Mouse (Mus musculus): ENCODE data around the gene Cd96.

The Cd96 gene

DNA sequence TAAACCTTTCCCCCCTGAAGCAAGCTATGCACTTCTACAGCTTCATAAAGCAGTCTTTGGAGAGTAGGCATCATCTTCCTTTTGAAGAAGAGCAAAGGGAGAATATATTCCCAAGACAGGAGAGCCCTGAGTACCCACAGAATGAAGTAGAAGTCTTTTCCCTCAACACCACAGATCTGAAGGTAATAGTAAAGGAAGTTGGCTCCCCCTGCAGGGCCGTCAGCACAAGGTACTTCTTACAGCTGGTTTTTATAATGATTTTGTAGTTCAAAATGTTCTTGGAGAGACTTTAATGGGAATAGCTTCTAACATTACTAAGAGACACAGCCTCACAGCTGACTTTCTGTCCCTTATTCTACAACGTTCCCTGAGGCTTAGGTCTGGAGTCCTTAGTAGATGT lies 19.8 kb downstream of the Cd96 start:
- H3K36me3 ChIP-seq (ENCODE audit: control insufficient read depth, insufficient read depth, low read length, poor library complexity, severe bottlenecking), result no peaks in the 10 kb centered on the region
- peak; percentile 10 for DNase-seq (ENCODE audit: low read depth, low spot score)

DNA sequence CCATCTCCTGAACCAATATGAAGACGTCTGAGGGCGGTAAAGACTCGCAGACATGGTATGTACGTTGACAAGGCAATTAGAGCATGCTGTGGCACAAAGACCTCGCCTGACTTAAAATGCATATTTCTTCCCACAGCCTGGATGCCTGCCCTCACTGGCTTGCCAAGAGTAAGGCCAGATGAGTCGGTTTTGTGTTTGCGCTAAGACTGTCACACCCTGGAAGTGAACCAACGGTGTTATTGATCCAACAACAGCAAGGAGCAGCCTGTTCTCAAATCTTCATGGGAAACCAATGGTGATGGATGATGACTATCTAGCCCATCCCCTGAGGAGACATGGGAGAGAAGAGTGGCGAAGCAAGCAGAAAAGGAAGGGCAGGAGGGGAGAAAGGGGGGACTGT lies 22.6 kb downstream of the Cd96 start:
- DNase-seq (ENCODE audit: low read depth, low spot score), result no peak
- Histone ChIP-seq H3K36me3 (ENCODE audit: control insufficient read depth, insufficient read depth, low read length, poor library complexity, severe bottlenecking) (no peaks in the 10 kb centered on the region), H3K27me3 (ENCODE audit: control insufficient read depth, insufficient read depth, low read length, poor library complexity, severe bottlenecking) (no peaks in the 10 kb centered on the region)

More for the DNA sequence above, 19.8 kb downstream of the Cd96 start:
- H3K27me3 ChIP-seq (ENCODE audit: control insufficient read depth, insufficient read depth, low read length, poor library complexity, severe bottlenecking), result no peaks in the 10 kb centered on the region

DNA sequence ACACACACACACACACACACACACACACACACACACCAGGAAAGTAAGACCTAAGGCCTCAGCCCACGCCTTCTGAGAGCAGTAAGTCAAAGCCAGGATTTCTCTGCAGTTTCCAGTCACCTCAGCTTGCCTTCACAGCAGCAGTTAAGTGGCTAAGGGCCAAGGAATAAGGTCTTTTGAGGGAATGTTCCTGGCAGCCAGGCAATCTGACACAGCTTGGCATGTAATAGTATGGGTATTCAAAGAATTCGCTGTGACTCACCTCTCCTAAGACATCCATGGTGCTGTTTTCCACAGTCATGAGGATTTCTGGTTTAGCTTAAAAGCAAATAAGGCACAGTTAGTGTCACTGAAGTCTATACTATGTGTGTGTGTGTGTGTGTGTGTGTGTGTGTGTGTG lies 25.6 kb downstream of the Cd96 start:
- no peak for DNase-seq (ENCODE audit: low read depth, low spot score)
- Histone ChIP-seq H3K27me3 (ENCODE audit: control insufficient read depth, insufficient read depth, low read length, poor library complexity, severe bottlenecking) (no peaks in the 10 kb centered on the region), H3K36me3 (ENCODE audit: control insufficient read depth, insufficient read depth, low read length, poor library complexity, severe bottlenecking) (no peaks in the 10 kb centered on the region)

DNA sequence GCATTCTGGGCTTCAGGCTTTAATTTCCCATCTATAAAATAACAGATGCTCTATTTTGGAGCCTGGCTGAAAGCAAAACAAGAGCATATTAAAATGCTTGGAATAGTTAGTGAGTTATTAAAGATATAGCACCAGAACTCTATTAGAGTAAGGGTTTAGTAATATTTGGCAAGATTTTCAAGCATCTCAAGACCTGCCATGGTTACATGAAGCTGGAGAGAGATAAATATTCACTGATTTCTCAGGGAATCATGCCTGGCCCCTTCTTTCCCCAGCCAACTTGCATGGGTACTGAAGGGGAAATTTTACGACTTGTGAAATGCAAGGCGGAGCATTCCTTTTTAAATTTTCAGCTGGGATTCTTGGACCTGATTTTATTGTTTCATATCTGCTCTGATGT lies 27.1 kb downstream of the Cd96 start:
- DNase-seq (ENCODE audit: low read depth, low spot score), result no peak
- Histone ChIP-seq H3K36me3 (ENCODE audit: control insufficient read depth, insufficient read depth, low read length, poor library complexity, severe bottlenecking) (no peaks in the 10 kb centered on the region), H3K27me3 (ENCODE audit: control insufficient read depth, insufficient read depth, low read length, poor library complexity, severe bottlenecking) (no peaks in the 10 kb centered on the region)

DNA sequence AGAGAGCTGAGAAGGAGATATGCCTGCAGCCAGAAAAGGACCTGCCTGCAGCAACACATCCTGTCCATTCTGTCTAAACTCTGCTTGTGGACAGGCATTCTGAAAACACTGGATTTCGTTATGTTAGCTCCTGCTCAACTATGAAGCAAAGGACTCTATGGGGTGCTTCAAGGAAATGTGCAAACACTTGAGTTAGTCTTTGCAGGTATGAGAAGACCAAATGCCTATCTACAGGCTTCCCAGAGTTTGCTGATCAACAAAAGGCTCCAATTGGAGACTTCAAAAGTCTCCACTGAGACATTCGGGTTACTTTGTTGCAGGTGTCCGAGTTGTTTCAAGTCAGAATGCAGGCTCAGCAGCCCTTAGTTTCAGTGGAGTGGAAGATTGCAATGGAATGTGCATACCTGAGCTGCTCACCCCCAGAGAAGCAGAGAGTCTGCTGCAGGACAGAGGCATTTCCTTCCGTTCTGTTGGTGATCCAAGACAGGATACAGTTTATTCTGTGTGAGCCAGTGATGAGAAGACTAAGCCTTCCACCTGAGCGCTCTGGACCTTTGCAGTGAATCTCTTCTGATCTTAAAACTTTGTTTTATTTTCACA lies 33.1 kb downstream of the Cd96 start:
- DNase-seq (ENCODE audit: low read depth, low spot score), result no peak

DNA sequence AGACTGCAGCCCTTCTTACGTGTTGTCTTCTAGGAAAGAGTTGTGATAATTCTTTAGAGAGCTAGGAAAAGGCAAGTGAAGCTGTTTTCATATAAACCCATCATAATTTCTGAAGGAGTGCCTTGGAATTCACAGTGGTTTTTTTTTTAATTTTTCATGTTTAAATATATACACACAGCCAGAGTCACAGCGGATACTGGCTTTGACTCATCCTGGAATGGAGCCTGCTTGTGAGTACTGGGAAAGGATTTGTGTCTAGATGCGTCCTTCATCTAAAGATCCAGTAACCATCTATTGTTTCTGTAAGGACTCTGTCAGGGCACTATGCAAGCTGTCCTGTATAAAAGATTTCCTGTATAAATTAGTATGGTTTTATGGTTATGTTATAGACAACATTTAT lies 52.1 kb downstream of the Cd96 start:
- no peak for DNase-seq (ENCODE audit: low read depth, low spot score)
- H3K27me3 ChIP-seq (ENCODE audit: control insufficient read depth, insufficient read depth, low read length, poor library complexity, severe bottlenecking), result no peaks in the 10 kb centered on the region
- no peaks in the 10 kb centered on the region for H3K36me3 ChIP-seq (ENCODE audit: control insufficient read depth, insufficient read depth, low read length, poor library complexity, severe bottlenecking)

More for the DNA sequence above, 33.1 kb downstream of the Cd96 start:
- H3K27me3 ChIP-seq (ENCODE audit: control insufficient read depth, insufficient read depth, low read length, poor library complexity, severe bottlenecking), result no peaks in the 10 kb centered on the region
- H3K36me3 ChIP-seq (ENCODE audit: control insufficient read depth, insufficient read depth, low read length, poor library complexity, severe bottlenecking), result no peaks in the 10 kb centered on the region

DNA sequence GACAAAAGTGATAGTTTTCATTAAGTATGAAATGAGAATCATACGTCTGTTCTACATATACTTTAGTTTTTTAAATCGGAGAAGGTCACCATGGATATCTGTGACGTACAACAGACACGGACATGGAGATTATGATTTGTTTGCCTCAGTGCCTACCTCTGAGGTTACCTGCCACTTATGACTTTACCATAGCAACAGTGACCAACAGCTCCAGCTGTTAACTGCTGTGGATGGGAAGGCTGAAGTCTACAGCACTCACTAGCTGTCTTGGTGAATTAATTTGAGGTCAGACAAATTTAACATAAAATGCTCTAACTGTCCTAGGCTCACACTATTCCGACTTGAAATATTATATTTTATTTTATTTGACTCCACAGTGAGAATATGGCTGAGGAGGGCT lies 56.8 kb downstream of the Cd96 start:
- H3K36me3 ChIP-seq (ENCODE audit: control insufficient read depth, insufficient read depth, low read length, poor library complexity, severe bottlenecking), result no peaks in the 10 kb centered on the region
- no peak for DNase-seq (ENCODE audit: low read depth, low spot score)
- H3K27me3 ChIP-seq (ENCODE audit: control insufficient read depth, insufficient read depth, low read length, poor library complexity, severe bottlenecking), result no peaks in the 10 kb centered on the region

DNA sequence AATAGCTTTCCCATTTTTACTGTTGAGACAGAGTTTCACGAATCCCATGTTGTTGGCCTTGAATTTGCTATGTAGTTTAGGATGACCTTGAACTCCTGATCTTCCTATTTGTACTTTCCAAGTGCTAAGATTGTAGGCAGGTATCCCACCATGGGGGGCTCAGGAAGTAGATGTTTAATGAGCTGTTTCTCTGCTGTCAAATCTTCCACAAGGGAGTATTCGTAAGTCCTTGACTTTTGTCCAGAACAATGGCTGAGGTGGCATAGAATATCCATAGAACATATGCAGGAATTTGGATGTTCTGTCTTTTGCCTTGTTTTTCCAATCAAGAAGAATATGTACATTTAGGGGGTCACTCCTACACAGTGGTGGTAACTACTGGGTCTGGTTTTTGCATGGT lies 73.1 kb downstream of the Cd96 start:
- no peak for DNase-seq (ENCODE audit: low read depth, low spot score)
- H3K36me3 ChIP-seq (ENCODE audit: control insufficient read depth, insufficient read depth, low read length, poor library complexity, severe bottlenecking), result no peaks in the 10 kb centered on the region

DNA sequence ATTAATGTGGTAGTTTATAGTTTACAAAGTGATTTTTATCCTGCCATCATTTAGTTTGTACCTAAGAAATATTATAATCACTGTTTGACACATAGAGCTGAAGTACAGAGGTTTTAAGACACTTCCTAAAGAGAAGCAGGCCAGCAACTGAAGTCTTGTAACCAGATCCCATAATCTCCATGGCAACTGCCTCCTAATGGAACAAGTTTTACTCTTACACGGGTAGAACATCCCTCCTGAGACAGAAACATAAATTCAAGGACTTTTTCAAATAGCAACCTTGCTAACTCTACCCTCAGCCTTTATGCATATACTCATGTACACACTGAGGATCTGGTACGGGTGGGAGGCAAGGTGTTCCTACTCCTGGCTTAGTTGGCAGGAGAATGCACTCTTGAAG lies 83.8 kb downstream of the Cd96 start:
- Histone ChIP-seq H3K36me3 (ENCODE audit: control insufficient read depth, insufficient read depth, low read length, poor library complexity, severe bottlenecking) (no peaks in the 10 kb centered on the region), H3K27me3 (ENCODE audit: control insufficient read depth, insufficient read depth, low read length, poor library complexity, severe bottlenecking) (no peaks in the 10 kb centered on the region)
- DNase-seq (ENCODE audit: low read depth, low spot score), result no peak

More for the DNA sequence above, 73.1 kb downstream of the Cd96 start:
- no peaks in the 10 kb centered on the region for H3K27me3 ChIP-seq (ENCODE audit: control insufficient read depth, insufficient read depth, low read length, poor library complexity, severe bottlenecking)

DNA sequence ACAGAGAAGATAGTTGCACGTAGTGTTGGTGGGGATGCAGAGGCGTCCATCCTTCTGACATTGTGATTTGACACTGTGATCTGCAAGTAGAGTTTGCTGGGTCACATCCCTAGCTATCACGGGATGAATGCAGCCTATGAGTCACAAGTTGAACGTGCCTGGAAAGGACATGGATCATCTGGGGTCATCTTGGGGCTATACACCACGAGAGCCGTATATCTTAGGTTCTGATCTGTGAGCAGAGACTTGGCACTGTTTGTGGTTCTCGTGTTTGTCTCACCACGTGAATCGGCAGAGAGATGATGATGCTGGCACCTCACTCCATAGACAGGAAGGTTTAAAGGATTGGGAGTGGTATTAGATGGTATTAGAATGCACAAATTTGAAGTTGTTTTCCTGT lies 86.2 kb downstream of the Cd96 start:
- Histone ChIP-seq H3K27me3 (ENCODE audit: control insufficient read depth, insufficient read depth, low read length, poor library complexity, severe bottlenecking) (no peaks in the 10 kb centered on the region), H3K36me3 (ENCODE audit: control insufficient read depth, insufficient read depth, low read length, poor library complexity, severe bottlenecking) (no peaks in the 10 kb centered on the region)
- DNase-seq (ENCODE audit: low read depth, low spot score), result no peak

DNA sequence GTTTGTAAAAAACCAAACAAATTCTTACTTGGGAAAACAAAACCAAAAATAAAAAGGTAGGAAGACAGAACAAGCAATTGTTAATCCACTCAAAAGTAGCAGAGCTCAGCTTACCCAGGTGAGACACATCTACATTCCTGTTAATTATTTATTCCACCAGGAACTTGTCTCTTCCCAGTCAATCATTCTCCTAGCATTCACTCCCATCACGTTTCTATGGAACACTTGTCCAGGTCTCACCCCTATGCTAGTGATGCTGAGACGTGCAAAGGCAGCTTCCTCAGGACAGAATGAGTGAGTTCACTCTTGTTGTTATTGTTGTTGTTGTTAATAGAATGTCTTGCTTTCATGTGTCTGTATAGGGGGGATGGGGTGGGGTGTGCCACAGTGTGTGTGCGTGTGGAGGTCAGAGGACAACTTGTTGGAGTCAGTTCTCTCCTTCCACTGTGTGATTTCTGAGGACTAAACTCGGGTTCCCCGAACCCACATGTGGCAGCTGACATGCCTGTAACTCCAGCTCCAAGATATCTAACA lies 97.0 kb downstream of the Cd96 start:
- H3K27me3 ChIP-seq (ENCODE audit: control insufficient read depth, insufficient read depth, low read length, poor library complexity, severe bottlenecking), result no peaks in the 10 kb centered on the region
- no peaks in the 10 kb centered on the region for H3K36me3 ChIP-seq (ENCODE audit: control insufficient read depth, insufficient read depth, low read length, poor library complexity, severe bottlenecking)
- DNase-seq (ENCODE audit: low read depth, low spot score), result no peak

DNA sequence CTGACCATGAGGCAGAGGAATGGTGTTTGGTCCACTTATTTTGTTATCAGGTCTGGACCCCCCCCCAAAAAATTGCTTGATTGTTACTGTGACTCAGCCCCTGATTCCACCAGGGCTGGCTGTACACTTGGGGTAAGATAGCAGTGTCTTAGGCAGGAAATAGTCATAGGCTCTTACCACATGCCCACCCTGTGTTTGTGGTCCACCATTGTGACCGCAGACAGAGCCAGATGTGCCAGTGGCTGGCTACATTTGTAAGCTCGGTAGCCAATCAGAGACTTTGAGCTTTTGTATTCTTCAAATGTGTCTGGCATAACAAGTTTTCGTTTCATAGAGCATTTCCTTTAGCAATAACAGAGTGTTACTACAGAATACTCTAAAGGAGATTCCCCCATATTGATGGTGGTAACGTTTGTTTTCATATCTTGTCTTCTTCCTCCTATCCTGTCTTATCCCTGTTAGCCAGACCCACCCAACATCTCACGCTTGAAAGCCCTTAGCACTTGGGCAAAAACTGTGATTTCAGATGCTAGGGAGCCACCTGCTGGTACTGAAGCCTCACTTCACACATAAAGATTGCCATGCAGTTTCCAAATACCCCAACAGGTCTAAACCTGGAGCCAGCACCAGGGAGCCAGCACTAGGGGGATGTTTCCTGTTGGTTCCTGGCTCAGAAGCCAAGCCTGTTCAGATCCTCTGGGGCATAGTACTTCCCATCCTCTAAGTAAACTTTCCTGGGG lies 97.7 kb downstream of the Cd96 start:
- DNase-seq (ENCODE audit: low read depth, low spot score), result peak; percentile 77
- no peaks in the 10 kb centered on the region for H3K27me3 ChIP-seq (ENCODE audit: control insufficient read depth, insufficient read depth, low read length, poor library complexity, severe bottlenecking)
- H3K36me3 ChIP-seq (ENCODE audit: control insufficient read depth, insufficient read depth, low read length, poor library complexity, severe bottlenecking), result no peaks in the 10 kb centered on the region

DNA sequence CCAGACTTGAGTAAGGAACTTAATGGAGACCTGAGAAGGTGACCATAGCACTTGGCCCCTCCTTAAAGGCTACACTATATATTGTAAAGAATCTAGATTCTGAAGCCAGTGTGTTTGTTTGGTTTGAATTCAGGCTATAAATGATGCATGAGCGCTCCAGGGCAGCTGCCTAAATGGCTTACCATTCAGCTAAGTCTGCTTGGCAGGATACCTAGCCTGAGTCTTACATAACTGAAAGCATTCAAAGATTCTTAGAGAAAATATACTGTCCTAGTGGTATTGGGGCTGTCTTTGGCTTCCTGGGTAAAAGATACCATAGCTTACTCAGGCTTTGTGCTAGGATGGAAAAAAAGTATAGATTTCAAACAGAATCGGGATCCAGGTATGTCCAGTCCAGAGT lies 98.7 kb downstream of the Cd96 start:
- no peaks in the 10 kb centered on the region for H3K27me3 ChIP-seq (ENCODE audit: control insufficient read depth, insufficient read depth, low read length, poor library complexity, severe bottlenecking)
- no peaks in the 10 kb centered on the region for H3K36me3 ChIP-seq (ENCODE audit: control insufficient read depth, insufficient read depth, low read length, poor library complexity, severe bottlenecking)
- no peak for DNase-seq (ENCODE audit: low read depth, low spot score)

DNA sequence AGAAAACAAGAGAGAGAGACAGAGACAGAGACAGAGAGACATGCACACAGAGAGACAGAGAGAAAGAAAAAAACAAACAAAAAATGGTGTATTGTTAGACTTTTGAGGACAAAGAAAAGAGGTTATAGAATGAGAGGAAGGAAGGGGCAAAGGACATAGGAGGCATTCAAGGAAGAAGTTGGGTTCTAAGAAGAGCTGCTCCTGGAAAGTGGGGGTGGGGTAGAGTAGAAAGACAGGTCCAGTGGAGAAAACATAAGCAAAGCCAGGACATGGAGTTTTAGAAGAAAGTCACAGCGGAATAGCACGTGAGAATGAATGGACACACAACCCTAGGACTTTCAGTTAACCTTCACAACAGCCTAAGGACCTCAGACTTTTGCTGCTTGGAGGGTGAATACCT lies 99.7 kb downstream of the Cd96 start:
- Histone ChIP-seq H3K36me3 (ENCODE audit: control insufficient read depth, insufficient read depth, low read length, poor library complexity, severe bottlenecking) (no peaks in the 10 kb centered on the region), H3K27me3 (ENCODE audit: control insufficient read depth, insufficient read depth, low read length, poor library complexity, severe bottlenecking) (no peaks in the 10 kb centered on the region)
- no peak for DNase-seq (ENCODE audit: low read depth, low spot score)

DNA sequence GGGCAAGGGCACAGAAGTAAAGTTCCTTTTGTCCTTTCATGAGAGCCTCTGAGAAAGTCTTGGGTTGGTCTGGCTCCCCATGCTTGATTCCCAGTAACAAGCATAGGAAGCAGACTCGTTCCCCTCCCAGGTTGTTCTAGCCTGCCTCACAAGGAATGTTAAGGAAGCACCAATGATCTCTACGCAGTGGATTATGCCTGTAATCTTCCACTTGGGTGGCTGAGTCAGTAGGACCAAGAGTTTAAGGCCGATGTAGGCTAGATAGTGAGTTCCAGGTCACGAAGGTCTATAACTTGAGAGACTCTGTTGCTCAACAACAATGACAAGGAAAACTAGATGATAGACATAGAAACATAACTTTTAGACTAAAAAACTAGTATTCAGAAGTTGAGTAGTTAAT lies 100.3 kb downstream of the Cd96 start:
- no peaks in the 10 kb centered on the region for H3K36me3 ChIP-seq (ENCODE audit: control insufficient read depth, insufficient read depth, low read length, poor library complexity, severe bottlenecking)
- DNase-seq (ENCODE audit: low read depth, low spot score), result no peak
- H3K27me3 ChIP-seq (ENCODE audit: control insufficient read depth, insufficient read depth, low read length, poor library complexity, severe bottlenecking), result no peaks in the 10 kb centered on the region
